Mouse (Mus musculus) liver, embryonic 12.5 days (tissue): ENCODE measurements around the gene Eif1b. TPM values are rescaled to one million over a fixed set of nuclear protein-coding genes. Genes with fewer than 3 reads are reported as not detected.

Experiments used
- ATAC-seq: fragments of 200-750 bp; cut with Nextera tagmentation; 2 replicates; pipeline ENCODE4 v1.8.0; 2017; ENCODE audit warnings: moderate number of reproducible peaks, mild to moderate bottlenecking, moderate library complexity
- H3K27ac ChIP-seq: fragments of 300-500 bp; sonication (generic); 2 replicates; pipeline ENCODE4 v1.5.1; 2016; ENCODE audit warnings: mild to moderate bottlenecking
- H3K27me3 ChIP-seq: fragments of 300-500 bp; sonication (generic); replicated peaks from 2 replicates; pipeline ENCODE4 v1.6.1; 2016; ENCODE audit warnings: mild to moderate bottlenecking, moderate library complexity
- H3K36me3 ChIP-seq: fragments of 300-500 bp; sonication (generic); 2 replicates; pipeline ENCODE4 v1.6.1; 2016; ENCODE audit warnings: mild to moderate bottlenecking, moderate library complexity
- H3K4me1 ChIP-seq: fragments of 300-500 bp; sonication (generic); 2 replicates; pipeline ENCODE4 v1.6.1; 2016
- H3K4me2 ChIP-seq: fragments of 300-500 bp; sonication (generic); 2 replicates; pipeline ENCODE4 v1.6.1; 2016; ENCODE audit warnings: mild to moderate bottlenecking, moderate library complexity
- H3K4me3 ChIP-seq: fragments of 300-500 bp; sonication (generic); 2 replicates; pipeline ENCODE4 v1.5.1; 2016; ENCODE audit warnings: mild to moderate bottlenecking, moderate library complexity
- H3K9ac ChIP-seq: fragments of 300-500 bp; sonication (generic); 2 replicates; pipeline ENCODE4 v1.6.1; 2016; ENCODE audit warnings: mild to moderate bottlenecking, moderate library complexity
- H3K9me3 ChIP-seq: fragments of 300-500 bp; sonication (generic); replicated peaks from 2 replicates; pipeline ENCODE4 v1.6.1; 2016; ENCODE audit warnings: mild to moderate bottlenecking, moderate library complexity
- WGBS: fragments of 180-500 bp; shearing (Covaris S2); methylation state at CpG from one replicate; pipeline ENCODE4 v1.1.7; 2016; ENCODE audit not compliant: insufficient replicate concordance; 5-methylcytosine and 5-hydroxymethylcytosine counted together
- polyA plus RNA-seq: library from polyadenylated mRNA; unstranded; fragments of >200 nt; fragmentation: Nextera tagmentation; extraction: Ambion mirVana; gene quantifications from 2 replicates; pipeline ENCODE4 v1.2.1, GENCODE M21; 2016

The Eif1b gene
- 110 and 116 TPM in 2 replicates for polyA plus RNA-seq

DNA sequence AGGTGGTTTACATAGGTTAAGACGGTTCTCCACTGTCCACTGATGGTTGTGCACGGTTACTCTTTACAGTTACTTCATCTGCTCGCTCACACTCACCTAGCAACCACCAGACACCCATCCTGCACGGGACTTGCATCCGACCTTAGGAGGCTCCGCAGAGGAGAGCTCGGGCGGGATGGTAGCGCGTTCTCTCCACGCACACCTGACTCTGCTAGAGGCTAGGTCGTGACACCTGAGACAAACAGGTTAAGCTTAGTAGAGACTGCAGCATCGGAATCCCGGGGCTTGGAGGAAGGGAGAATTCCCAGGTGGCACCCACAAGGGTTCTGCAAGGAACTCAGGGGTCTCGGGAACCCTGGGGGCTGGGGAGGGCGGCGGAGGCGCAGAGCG lies at the start of gene Eif1b:
Gene Eif1b (plus strand): TSS at position 223 of the 390 bp plus-strand sequence.
- peak; percentile 21; the same call in 1 of the 2 replicates for ATAC-seq
- Histone ChIP-seq H3K27me3 (0 out of 2 replicates have a peak, but pooled peaks cover 3% of the 10 kb centered on the region), H3K36me3 (peaks cover 32% of the 10 kb centered on the region), H3K4me1 (peaks cover 20% of the 10 kb centered on the region), H3K9ac (peak within 1 kb of the TSS; percentile 99), H3K4me3 (peak within 1 kb of the TSS; percentile 100), H3K4me2 (peak within 1 kb of the TSS; percentile 95), H3K27ac (peak within 1 kb of the TSS; percentile 96), H3K9me3 (no peaks in the 10 kb centered on the region)
- 8% methylated on average over 17 of the region's 19 CpGs for WGBS

DNA sequence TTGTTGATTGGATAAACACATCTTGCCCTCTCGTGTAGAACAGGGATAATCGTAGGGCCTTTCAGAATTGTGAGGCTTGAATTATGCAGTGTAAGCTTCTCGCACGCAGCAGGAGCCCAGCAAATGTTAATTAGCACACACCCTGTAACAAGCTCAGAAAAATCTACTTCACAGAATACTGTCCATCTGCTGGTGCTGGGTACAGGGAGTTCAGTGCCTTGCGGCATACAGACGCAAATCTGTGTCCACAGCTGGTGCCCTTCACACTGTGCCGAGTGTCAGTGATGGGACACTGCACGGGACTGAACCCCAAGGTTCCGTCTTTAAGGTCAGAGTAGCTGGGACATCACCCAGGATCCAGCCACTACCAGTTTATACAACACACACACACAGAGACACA lies 47.4 kb upstream of the Eif1b start:
- no peak overlapping the region for H3K4me3 ChIP-seq
- H3K4me1 ChIP-seq, result no peaks in the 10 kb centered on the region
- no peak overlapping the region for H3K27ac ChIP-seq
- no peak overlapping the region for H3K4me2 ChIP-seq
- ATAC-seq, result no peak
- H3K27me3 ChIP-seq, result no peaks in the 10 kb centered on the region
- 71% methylated on average over 9 of the region's 9 CpGs for WGBS
- no peaks in the 10 kb centered on the region for H3K9me3 ChIP-seq
- H3K9ac ChIP-seq, result no peak overlapping the region
- H3K36me3 ChIP-seq, result no peaks in the 10 kb centered on the region

DNA sequence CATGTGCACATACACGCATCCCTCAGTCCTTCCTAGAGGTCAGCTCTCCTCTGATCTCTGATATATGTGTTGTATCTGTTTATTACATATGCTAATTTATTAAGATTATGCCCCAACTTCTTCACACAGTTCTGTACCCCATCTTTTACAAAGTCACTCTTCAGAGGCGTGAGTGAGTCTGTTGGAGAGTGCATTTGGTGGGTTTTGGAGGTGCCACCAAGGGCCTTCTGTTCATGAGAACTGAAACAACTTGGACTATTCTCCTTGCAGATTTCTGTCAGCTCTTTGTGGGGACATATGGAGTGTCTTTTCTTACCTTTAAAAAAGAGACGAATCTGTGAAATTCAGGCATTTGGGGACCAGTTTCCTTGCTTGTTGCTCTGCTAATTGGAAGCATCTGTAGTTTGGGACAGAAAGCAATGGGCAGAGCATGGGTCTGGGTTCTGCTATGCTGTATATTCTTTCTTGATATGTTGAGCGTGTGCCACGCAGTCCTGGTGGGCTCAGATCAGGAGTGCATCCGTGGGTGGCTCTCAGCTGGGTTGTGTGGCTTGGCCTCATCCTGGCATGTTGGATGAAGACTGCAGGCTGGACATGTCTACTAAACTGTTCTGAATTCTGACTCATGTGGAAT lies 42.2 kb upstream of the Eif1b start:
- no peaks in the 10 kb centered on the region for H3K36me3 ChIP-seq
- H3K27ac ChIP-seq, result no peak overlapping the region
- no peak overlapping the region for H3K4me2 ChIP-seq
- H3K9me3 ChIP-seq, result no peaks in the 10 kb centered on the region
- H3K4me1 ChIP-seq, result no peaks in the 10 kb centered on the region
- H3K9ac ChIP-seq, result no peak overlapping the region
- H3K4me3 ChIP-seq, result no peak overlapping the region
- no peaks in the 10 kb centered on the region for H3K27me3 ChIP-seq
- 67% methylated on average over 6 of the region's 6 CpGs for WGBS
- ATAC-seq, result no peak

DNA sequence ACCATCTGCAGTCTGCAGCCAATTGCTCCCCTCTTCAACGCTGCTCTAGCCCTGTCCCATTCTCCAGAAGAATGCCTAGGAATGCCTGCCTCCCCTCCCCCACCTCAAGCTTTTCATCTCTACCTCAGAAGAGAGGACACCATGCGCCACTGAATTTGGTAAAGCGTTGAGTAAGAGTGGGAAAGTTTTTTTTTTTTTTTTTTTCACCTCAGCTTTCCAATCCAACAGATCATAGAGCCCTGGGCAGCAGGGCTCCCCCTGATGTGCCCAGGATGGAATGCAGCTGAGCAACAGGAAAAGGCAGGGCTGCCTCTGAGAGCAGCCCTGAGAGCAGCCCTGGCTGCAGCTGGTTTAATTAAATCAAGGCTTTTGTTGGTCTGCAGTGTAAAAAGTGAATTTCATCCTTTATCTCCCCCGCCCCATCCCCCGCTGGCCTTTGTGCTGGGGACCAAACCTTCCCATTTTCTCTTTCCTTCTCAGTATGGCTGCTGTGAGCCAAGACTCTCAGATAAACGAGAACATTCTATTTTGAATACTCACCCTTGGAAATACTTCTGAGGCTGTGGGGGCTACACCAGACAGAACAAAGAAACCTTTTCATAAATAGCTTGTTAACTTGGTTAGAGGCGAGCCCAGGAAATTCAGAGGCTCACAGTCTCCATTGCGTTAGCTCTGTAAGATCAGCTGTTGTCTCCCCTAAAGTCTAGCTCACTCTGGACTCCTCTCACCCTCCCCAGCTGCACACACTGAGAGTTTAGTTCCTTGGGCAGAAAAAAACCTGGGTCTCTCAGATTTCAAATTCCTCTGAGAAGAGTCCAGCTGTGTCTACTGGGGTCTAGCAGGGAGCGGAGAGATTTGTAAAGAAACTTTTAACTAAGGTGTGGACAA lies 36.0 kb upstream of the Eif1b start:
- no peaks in the 10 kb centered on the region for H3K36me3 ChIP-seq
- 37% methylated on average over 9 of the region's 9 CpGs for WGBS
- H3K4me1 ChIP-seq, result no peaks in the 10 kb centered on the region
- no peak overlapping the region for H3K4me3 ChIP-seq
- H3K4me2 ChIP-seq, result no peak overlapping the region
- H3K27ac ChIP-seq, result no peak overlapping the region
- no peaks in the 10 kb centered on the region; the same call in 1 of the 2 replicates for H3K27me3 ChIP-seq
- no peak overlapping the region for H3K9ac ChIP-seq
- no peaks in the 10 kb centered on the region for H3K9me3 ChIP-seq
- no peak for ATAC-seq

DNA sequence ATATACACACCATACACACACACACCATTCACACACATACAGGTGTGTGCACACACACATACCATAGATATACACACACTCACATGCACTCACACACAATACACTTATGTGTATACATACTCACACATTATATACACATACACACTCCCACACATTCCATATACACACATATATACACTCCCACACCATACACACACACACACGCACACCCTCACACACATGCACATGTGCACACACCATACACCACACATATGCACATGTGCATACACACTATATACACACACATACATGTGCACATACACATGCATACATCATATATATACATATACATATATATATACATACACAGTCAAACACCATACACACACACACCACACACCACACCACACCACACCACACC lies 21.6 kb upstream of the Eif1b start:
- peaks cover 16% of the 10 kb centered on the region; the same call in 1 of the 2 replicates for H3K27me3 ChIP-seq
- 77% methylated on average over 1 of the region's 1 CpGs for WGBS
- H3K4me2 ChIP-seq, result no peak overlapping the region
- no peak overlapping the region for H3K27ac ChIP-seq
- no peaks in the 10 kb centered on the region for H3K36me3 ChIP-seq
- H3K4me1 ChIP-seq, result no peaks in the 10 kb centered on the region
- no peak overlapping the region for H3K9ac ChIP-seq
- no peak for ATAC-seq
- H3K4me3 ChIP-seq, result no peak overlapping the region
- H3K9me3 ChIP-seq, result no peaks in the 10 kb centered on the region

DNA sequence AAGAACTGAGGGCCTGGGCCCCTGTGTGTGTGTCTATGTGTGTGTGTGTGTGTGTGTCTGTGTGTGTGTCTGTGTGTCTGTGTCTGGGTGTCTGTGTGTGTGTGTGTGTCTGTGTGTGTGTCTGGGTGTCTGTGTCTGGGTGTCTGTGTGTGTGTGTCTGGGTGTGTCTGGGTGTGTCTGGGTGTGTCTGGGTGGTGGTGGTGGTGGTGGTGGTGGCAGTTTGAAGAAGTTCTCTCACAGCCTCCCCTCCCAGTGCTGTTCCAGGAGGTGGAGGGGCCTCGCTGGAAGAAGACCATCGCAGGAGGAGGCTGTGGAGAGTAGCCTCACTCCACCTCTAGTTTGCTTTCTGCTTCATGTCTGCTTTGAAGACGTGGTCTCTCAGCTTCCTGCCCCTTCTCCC lies 10.4 kb upstream of the Eif1b start:
- H3K9ac ChIP-seq, result peak overlapping the region; percentile 55
- 34% methylated on average over 3 of the region's 3 CpGs for WGBS
- no peaks in the 10 kb centered on the region for H3K9me3 ChIP-seq
- H3K27ac ChIP-seq, result peak overlapping the region; percentile 50
- H3K27me3 ChIP-seq, result peaks cover 27% of the 10 kb centered on the region
- no peaks in the 10 kb centered on the region for H3K36me3 ChIP-seq
- H3K4me1 ChIP-seq, result peaks cover 23% of the 10 kb centered on the region
- peak overlapping the region; percentile 62 for H3K4me2 ChIP-seq
- peak overlapping the region; percentile 23; the same call in 1 of the 2 replicates for H3K4me3 ChIP-seq
- peak; percentile 89 for ATAC-seq

DNA sequence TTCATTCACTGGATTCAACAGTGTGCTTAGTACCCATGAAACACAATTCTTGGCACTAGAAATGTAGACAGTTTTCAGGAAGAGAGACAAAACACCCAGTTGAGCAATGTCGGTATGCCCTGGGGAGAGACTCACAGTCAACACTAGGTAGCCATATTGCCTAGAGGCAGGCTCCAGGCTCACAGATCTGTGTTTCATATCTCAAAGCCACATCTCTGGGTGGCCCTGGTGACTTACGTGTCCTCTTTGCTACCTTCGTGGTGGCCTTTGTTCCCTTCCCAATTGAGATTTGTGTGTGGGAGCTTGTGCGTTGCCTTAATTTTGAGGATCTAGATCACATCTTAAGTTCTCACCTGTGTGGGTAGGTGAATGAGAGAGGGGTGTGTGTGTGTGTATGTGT lies 9.7 kb upstream of the Eif1b start:
- H3K4me3 ChIP-seq, result no peak overlapping the region
- 60% methylated on average over 4 of the region's 4 CpGs for WGBS
- H3K9me3 ChIP-seq, result no peaks in the 10 kb centered on the region
- no peaks in the 10 kb centered on the region for H3K36me3 ChIP-seq
- peaks cover 23% of the 10 kb centered on the region for H3K4me1 ChIP-seq
- H3K27ac ChIP-seq, result no peak overlapping the region
- no peak overlapping the region for H3K9ac ChIP-seq
- ATAC-seq, result peak; percentile 59; the same call in 1 of the 2 replicates
- peaks cover 33% of the 10 kb centered on the region for H3K27me3 ChIP-seq
- H3K4me2 ChIP-seq, result peak overlapping the region; percentile 62

DNA sequence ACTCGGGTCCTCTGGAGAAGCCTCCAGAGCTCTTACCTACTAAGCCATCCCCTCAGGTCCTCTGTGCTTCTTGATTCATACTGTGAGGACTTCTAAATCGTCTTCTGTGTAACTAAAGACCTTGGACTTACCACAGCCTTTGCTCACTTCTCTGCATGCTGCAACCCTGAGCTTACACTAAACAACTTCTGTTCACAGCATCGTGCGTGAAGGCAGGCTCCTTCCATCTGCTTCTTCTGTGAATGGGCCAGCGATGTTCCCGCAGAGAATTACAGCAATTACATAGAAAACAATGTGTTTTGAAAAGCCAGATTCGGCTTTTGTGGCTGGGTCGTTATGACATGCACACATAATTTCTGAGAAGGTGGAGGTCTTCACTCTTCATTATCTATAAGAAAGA lies 8.9 kb upstream of the Eif1b start:
- Histone ChIP-seq H3K9me3 (no peaks in the 10 kb centered on the region), H3K4me1 (peaks cover 23% of the 10 kb centered on the region), H3K27me3 (peaks cover 29% of the 10 kb centered on the region; the same call in 1 of the 2 replicates), H3K27ac (no peak overlapping the region), H3K4me2 (no peak overlapping the region), H3K9ac (no peak overlapping the region), H3K4me3 (no peak overlapping the region), H3K36me3 (no peaks in the 10 kb centered on the region)
- WGBS, result 77% methylated on average over 8 of the region's 8 CpGs
- no peak for ATAC-seq

DNA sequence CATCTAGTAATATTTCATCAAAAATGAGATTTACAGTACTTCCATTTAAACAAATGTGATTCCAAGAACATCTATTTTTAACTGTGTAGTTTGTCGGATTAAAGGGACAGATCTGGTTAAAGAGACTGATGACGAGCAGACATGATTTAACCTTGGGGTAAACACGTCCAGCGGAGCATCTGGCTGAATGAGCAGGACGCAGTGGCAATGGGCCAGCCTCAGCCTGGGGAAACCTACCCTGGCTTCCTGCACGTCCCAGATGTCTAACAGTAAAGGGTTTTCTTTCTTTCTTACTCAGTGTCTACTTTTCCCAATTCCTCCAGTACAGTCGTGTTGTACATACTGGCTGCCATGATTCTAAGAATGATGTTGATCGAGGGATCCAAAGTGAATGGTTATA lies 5.0 kb upstream of the Eif1b start:
- Histone ChIP-seq H3K9me3 (no peaks in the 10 kb centered on the region), H3K4me1 (peaks cover 14% of the 10 kb centered on the region), H3K4me2 (no peak overlapping the region), H3K36me3 (no peaks in the 10 kb centered on the region), H3K27me3 (peaks cover 26% of the 10 kb centered on the region; the same call in 1 of the 2 replicates), H3K4me3 (no peak overlapping the region), H3K27ac (no peak overlapping the region), H3K9ac (no peak overlapping the region)
- ATAC-seq, result no peak
- WGBS, result 68% methylated on average over 8 of the region's 8 CpGs

DNA sequence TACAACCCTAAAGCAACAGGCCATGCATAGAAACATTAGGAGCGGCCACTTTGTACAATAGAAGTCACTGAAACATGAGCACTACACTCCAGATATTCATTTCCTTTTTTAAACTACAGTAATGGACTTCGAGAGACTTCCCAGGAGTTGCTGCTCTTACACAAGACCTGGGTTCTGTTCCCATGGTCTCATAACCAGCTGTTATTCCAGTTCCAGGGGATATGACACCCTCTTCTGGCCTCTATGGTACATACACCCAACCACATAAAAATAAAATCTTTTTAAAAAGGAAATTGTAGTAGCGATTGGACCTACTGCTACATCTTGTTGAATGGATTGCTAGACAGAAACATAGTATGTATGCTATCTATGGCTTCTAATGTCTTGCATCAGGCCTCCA lies 523 bp upstream of the Eif1b start:
- Histone ChIP-seq H3K9me3 (no peaks in the 10 kb centered on the region), H3K4me3 (no peak overlapping the region), H3K4me2 (peak overlapping the region; percentile 95), H3K9ac (0 out of 2 replicates have a peak overlapping the region, but pooled peaks have one; percentile 99), H3K4me1 (peaks cover 20% of the 10 kb centered on the region), H3K27ac (no peak overlapping the region), H3K36me3 (peaks cover 29% of the 10 kb centered on the region), H3K27me3 (0 out of 2 replicates have a peak, but pooled peaks cover 7% of the 10 kb centered on the region)
- 74% methylated on average over 3 of the region's 3 CpGs for WGBS
- ATAC-seq, result no peak

DNA sequence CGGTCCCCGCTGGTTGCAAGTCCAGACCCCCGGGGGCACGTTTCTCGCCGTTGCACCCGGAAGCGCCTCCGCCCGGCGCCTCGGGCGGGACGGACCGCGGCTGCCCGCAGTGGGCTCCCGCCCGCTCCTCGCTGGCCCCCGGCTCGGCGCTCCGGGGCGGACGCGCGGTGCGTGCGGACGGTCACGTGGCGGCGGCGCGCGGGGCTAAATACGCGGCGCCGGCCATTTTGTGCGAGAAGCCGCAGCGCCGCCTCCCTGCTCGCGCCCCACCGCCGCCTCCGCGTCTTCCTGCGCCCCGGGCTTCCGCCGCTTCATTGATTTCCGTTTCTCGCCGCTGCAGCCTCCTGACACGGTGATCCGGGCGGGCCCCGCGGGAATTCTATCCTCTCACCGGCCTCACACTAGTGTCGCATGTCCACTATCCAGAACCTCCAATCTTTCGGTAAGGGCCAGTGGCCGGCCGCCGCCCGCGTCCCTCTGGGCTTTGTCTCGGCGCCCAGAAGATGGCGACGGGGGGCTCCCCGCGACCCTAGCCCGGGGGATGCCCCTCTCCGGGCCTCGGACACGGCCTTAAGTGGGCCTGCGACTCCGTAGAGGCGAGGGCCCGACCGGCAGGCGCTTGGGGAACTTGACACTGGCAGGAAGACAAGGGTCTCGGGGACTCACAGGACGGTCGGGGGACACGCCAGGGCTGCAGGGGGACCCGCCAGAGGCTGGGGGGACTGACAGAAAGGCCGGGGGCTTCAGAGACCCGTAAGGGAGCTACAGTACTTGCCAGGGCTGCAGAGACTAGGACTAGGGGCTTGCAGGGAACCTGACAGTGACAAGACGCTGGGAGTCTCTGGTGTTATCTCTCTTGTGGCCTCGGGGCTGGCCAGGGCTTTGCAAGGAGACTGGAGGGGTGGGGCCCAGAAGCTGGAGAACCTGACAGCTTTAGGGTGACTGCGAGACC lies 644 bp downstream of the Eif1b start:
- Histone ChIP-seq H3K36me3 (peaks cover 37% of the 10 kb centered on the region), H3K4me2 (peak overlapping the region; percentile 95), H3K9ac (peak overlapping the region; percentile 99), H3K27ac (peak overlapping the region; percentile 96), H3K27me3 (no peaks in the 10 kb centered on the region), H3K4me1 (peaks cover 20% of the 10 kb centered on the region), H3K4me3 (peak overlapping the region; percentile 100), H3K9me3 (no peaks in the 10 kb centered on the region)
- ATAC-seq, result peak; percentile 93
- WGBS, result under 1% methylated on average over 96 of the region's 97 CpGs
